Mouse (Mus musculus) left cerebral cortex, postnatal 10 days (tissue): Measurements from ENCODE around the gene Ece1. TPM values are rescaled to one million over a fixed set of nuclear protein-coding genes. Genes with fewer than 3 reads are reported as not detected.
A peak's percentile ranks its signal among the peaks of the same experiment; 100 is the strongest.

Experiments
- DNase-seq, 2 experiments: peaks; one replicate each; pipeline ENCODE4 v3.0.0; 2021 to 2022; ENCODE audit warnings: low spot score in 2 of 2, mixed read lengths in 1 of 2; ENCODE audit errors: extremely low spot score in 1 of 2
- intact Hi-C: fragments of 180-260 bp; cut with DNase I; formaldehyde crosslinking; loops from one replicate; pipeline ENCODE4 v1.15.1; 2025
- total RNA-seq, 2 experiments: library from RNA; stranded (reverse); gene quantifications; 2 replicates each; pipeline ENCODE4 v1.2.3; 2021

Gene Ece1
- total RNA-seq, 2 experiments from 2014 or later: 58.6 to 65.2 TPM

- intact Hi-C loops: no loop called here
- no peak for DNase-seq
Observed at GRCm38 (mm10) chr4:137850161-137850560, 11.9 kb upstream of the Ece1 start.

DNA sequence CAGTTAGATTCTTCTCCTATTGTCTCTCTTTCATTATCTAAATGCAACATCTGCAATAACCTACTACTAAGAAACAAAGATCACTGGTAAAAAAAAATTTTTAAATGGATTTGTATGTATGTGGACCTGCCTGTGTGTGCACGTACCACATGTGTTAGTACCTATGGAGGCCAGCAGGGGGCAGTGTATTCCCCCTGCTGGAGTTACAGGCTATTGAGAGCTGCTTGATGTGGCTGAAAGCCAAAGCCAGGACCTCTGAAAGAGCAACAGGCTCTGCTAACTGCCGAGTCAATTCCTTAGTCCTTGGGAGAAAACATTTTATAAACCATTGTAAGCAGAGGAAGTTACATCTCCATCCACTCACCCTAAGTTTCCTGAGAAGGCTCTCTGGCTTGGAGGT is 10.6 kb upstream of the Ece1 start:
- intact Hi-C loops: no loop called here
- peak in 1 of 2 experiments; percentile 71 for DNase-seq

DNA sequence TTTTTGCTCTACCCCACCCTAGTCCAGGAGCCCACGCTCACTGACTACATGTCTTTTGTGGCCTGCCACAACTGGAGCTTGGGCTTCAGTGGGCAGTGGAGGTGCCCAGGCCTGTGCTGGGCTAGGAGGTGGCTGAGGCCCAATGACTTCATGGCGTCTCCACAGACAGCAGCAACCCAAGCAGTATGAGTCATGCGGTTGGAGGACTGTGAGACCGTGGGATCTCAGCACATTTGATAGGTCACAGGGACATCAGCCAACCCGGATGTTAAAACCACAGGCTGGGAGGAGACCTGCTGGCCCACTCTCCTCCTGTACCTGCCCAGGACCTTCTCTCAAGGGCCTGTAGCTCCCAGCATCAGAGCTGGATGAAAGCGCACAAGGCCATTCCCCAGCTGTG is 8.2 kb upstream of the Ece1 start:
- DNase-seq: no peak
- intact Hi-C loops: no loop called here

DNA sequence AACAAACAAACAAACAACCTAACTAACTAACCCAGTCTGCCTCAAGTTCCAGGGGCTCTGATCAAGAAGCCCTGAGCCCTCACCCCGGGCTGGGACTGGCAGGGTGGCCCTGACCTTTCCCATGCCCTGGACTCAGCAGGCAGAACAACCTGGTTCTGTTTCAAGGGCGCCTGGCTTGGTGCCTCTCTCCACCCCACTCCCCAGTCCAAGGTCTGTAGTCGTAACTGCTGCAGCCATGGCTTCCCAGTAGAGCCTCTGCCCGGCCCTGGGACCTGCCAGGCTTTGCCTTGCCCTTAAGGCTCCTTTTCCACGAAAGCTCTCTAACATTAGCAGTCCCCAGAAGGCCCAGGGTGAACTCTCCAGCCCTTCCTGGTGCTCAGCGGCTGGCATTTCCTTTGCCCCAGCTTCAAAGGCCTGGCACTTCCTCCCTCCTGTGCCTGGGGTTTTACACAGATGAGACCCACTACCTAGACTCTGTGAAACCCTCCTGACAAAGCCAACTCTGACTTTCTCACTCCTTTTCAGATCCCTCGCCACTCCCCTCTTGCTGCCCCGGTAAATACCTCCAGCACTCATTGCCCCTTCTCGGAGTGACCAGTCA is 6.2 kb upstream of the Ece1 start:
- intact Hi-C loops: no loop called here
- no peak for DNase-seq

- DNase-seq: no peak
- intact Hi-C loops: no loop called here
Observed at GRCm38 (mm10) chr4:137857116-137857515, 4.9 kb upstream of the Ece1 start.

- intact Hi-C loops: no loop called here
Observed at GRCm38 (mm10) chr4:137858371-137858770, 3.7 kb upstream of the Ece1 start.

GRCm38 (mm10) chr4:137861461-137862011 is 501 bp upstream of the Ece1 start:
- DNase-seq: no peak
- intact Hi-C loops: no loop called here

More at GRCm38 (mm10) chr4:137858371-137858770, 3.7 kb upstream of the Ece1 start:
- DNase-seq: no peak

DNA sequence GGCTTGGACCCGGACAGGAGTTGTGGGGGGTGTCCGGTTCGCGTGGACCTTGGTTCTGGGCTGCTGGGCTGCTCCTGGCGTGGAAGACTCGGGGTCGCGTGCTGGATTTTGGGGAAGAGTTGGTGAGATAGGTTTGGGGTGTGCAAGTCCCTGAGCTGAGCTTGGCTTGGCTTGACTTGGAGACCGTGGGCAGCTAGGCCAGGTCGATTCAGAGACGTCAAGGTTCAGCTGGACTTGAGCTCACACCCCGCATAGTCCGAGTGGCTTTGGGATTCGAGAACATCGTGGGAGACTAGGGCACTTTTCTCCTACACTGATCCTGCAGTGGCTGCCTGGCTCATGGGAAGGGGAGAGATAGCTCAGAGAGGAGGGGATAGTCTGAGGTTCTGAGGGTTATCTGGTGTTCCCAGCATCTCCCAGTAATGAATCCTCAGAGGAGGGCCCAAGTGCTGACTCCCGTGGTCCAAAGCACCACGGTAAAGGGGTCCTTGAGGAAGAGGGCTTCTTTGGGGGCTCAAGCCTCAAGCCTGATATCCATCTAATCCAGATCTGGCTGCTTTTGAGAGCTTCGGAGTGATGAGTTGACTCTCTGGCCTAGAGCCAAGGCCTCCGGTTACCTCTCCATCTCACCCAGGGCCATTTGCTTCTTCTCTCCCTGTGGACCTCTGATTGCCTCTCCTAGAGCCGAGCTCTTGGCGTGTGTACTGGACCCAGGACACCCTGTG is 641 bp downstream of the Ece1 start:
- no peak for DNase-seq
- intact Hi-C loops: no loop called here

DNA sequence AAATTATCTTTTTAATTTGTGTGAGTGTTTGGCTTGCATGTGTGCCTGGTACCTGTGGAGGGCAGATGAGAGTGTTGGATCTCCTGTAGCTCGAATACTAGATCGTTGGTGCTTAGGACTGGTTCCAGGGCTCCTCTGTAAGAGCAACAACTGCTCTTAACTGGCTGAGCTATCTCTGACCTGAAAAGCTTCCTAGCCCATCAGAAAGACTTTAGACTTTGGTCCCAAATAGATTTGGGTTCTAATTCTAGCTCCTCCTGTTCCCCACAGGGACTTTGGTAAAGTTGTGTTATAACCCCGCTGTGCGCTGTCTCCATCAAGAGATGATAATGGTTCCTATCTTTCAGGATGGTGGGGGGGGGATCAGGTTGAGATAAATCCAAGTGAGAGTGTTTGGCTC is 2.0 kb downstream of the Ece1 start:
- DNase-seq: no peak
- intact Hi-C loops: no loop called here

DNA sequence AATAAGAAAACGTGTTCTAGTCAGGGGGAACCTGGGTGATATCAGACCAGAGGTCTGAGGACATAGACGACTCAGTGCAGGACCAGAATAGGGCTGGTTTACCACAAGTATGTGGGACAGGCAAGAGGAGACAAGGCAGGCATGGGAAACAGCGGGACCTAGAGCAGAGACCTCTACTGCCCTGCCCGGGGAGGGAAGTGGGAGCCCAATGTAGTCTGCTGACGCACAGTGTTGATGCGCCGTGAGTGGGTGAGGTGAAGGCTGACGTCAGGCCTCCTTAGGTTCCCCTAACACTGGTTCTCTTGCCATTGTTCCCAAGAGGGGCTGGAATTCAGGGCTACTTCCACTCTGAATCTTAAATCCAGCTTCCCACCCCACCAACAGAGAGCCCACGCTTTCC is 2.7 kb downstream of the Ece1 start:
- DNase-seq: peak in 1 of 2 experiments; percentile 50
- intact Hi-C loops: no loop called here

- no peak for DNase-seq
- intact Hi-C loops: no loop called here
Observed at GRCm38 (mm10) chr4:137865221-137865641, 3.2 kb downstream of the Ece1 start.

GRCm38 (mm10) chr4:137866206-137866863 is 4.3 kb downstream of the Ece1 start:
- intact Hi-C loops: no loop called here
- peak in 1 of 2 experiments; percentile 62 for DNase-seq

- intact Hi-C loops: no loop called here
- no peak for DNase-seq
Observed at GRCm38 (mm10) chr4:137867225-137867624, 5.2 kb downstream of the Ece1 start.

GRCm38 (mm10) chr4:137867675-137868257 is 5.7 kb downstream of the Ece1 start:
- DNase-seq: no peak
- intact Hi-C loops: no loop called here

DNA sequence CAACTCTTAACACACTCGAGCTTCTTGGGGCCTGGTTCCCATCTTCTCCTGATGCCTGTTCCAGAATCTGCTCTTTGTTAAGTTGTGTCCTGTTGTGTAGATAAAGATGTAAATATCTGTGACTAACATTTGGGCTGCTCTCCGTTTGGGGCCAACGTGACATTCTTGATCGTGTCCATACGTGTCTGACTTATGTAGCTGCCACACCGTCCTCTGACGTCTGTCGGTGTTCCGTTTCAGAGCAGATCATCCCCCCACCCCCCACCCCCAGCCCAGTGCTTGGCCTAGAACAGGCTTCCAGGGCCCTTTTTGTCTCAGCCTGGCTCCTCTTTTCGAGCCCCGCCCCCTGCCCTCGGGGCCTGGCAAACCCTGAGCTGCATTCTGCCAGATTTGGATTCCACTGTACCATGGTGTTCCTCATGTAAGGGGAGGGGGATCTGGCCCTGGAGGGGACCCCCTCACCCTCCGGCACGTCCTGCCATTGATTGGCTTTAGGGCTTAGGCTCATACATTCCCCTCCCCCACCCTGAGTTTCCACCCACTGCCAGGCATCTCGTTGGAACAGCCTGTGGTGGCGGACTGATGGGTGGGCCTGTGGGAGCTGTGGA is 7.7 kb downstream of the Ece1 start:
- intact Hi-C loops: no loop called here
- DNase-seq: no peak

DNA sequence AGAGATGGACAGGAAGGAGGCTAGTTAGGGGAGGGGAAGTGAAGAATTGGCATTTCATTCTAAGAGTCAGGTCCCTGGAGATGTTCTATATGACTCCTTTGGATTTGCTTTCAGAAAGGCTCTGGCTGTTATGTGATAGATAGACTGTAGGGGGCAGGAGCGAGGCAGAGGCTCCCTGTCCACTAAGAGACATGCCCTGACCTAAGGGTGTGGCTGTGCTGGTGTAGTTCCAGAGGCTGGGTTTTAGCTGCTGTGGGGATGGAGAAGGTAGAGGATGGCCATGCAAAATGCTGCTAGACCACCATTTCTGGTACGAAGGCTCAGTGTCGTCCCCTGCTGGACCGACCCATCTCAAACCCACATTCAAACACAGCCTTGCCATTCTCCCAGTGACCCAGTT is 8.9 kb downstream of the Ece1 start:
- intact Hi-C loops: no loop called here
- no peak for DNase-seq

DNA sequence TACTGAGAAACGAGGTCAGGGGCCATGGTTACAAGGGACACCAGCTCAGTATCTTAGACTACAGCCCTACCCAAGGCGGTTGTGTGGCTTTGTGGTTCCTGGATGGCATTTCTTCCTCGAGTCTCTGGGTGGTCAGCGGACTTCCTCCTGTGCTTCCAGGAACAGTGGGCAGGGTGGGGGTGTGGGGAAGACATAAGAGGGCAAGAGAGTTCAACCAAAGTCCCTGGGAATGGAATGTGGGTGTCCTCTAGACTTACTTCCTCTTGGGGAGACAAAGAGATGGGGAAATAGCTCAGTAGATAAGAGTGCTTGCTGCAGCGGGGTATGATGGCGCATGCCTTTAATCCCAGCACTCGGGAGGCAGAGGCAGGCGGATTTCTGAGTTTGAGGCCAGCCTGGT is 9.4 kb downstream of the Ece1 start:
- intact Hi-C loops: no loop called here
- DNase-seq: no peak

DNA sequence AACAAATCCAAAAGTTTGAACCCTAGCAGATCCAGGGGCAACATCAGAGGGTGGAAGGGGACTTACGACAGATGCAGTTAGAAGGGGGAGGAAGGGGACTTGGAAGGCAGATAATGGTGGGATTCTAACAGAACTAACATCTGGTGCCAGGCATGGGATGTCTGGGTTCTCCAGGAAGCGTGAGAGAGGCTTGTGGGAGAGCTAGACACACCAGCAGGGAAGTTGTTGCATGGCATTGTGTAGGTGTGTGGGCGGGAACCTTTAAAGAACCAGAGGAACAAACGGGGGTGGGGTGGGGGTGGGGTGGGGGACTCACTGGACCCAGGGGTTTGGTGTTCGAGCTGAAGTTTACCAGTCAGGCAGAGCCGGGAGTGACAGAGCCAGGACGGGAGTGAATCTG is 12.3 kb downstream of the Ece1 start:
- no peak for DNase-seq
- intact Hi-C loops: no loop called here

- intact Hi-C loops: no loop called here
Observed at GRCm38 (mm10) chr4:137874826-137875225, 12.8 kb downstream of the Ece1 start.

More at GRCm38 (mm10) chr4:137874826-137875225, 12.8 kb downstream of the Ece1 start:
- no peak for DNase-seq
